Mouse (Mus musculus) bone marrow macrophage, adult 2 months (primary cell): Measurements from ENCODE around the gene Klc4.

Experiments used
- CTCF ChIP-seq: IDR thresholded peaks from 2 replicates; pipeline ENCODE4 v1.5.1; 2012; ENCODE audit warnings: low read depth, mild to moderate bottlenecking, low read length, moderate library complexity
- POLR2A ChIP-seq: IDR thresholded peaks from 2 replicates; pipeline ENCODE4 v1.6.1; 2012; ENCODE audit warnings: mild to moderate bottlenecking, low read depth, low read length, borderline replicate concordance

- TF ChIP-seq CTCF, result no peak
- no peak for TF ChIP-seq POLR2A
Observed at GRCm38 (mm10) chr17:46645561-46646321, at the start of gene Klc4, which contains the start of gene Mrpl2.
